Mouse (Mus musculus) limb, embryonic 10.5 days (tissue): Measurements from ENCODE around the gene Slc35f2. TPM values are rescaled to one million over a fixed set of nuclear protein-coding genes. Genes with fewer than 3 reads are reported as not detected.

Experiments
- DNase-seq: peaks from one replicate; pipeline ENCODE4 v3.0.0-alpha.2; 2017; ENCODE audit warnings: low spot score
- H3K27ac ChIP-seq: fragments of 300-500 bp; sonication (generic); 2 replicates; pipeline ENCODE4 v1.5.1; 2016; ENCODE audit warnings: mild to moderate bottlenecking
- H3K27me3 ChIP-seq: fragments of 300-500 bp; sonication (generic); 2 replicates; pipeline ENCODE4 v1.6.1; 2016; ENCODE audit warnings: low read depth, mild to moderate bottlenecking; ENCODE audit not compliant: poor library complexity, severe bottlenecking
- H3K36me3 ChIP-seq: fragments of 300-500 bp; sonication (generic); 2 replicates; pipeline ENCODE4 v1.6.1; 2016; ENCODE audit warnings: mild to moderate bottlenecking, moderate library complexity
- H3K4me1 ChIP-seq: fragments of 300-500 bp; sonication (generic); 2 replicates; pipeline ENCODE4 v1.6.1; 2016
- H3K4me3 ChIP-seq: fragments of 300-500 bp; sonication (generic); 2 replicates; pipeline ENCODE4 v1.5.1; 2016; ENCODE audit warnings: mild to moderate bottlenecking, moderate library complexity
- H3K9me3 ChIP-seq: fragments of 300-500 bp; sonication (generic); replicated peaks from 2 replicates; pipeline ENCODE4 v1.6.1; 2016; ENCODE audit warnings: mild to moderate bottlenecking
- WGBS: fragments of 180-500 bp; shearing (Covaris S2); methylation state at CpG from one replicate; pipeline ENCODE4 v1.1.7; 2016; 5-methylcytosine and 5-hydroxymethylcytosine counted together
- polyA plus RNA-seq: library from polyadenylated mRNA; unstranded; fragments of >200 nt; fragmentation: Nextera tagmentation; extraction: Ambion mirVana; gene quantifications from 2 replicates; pipeline ENCODE4 v1.2.1, GENCODE M21; 2016

Gene Slc35f2
- polyA plus RNA-seq, 1 experiment from 2014 or later: 6.9 TPM

DNA sequence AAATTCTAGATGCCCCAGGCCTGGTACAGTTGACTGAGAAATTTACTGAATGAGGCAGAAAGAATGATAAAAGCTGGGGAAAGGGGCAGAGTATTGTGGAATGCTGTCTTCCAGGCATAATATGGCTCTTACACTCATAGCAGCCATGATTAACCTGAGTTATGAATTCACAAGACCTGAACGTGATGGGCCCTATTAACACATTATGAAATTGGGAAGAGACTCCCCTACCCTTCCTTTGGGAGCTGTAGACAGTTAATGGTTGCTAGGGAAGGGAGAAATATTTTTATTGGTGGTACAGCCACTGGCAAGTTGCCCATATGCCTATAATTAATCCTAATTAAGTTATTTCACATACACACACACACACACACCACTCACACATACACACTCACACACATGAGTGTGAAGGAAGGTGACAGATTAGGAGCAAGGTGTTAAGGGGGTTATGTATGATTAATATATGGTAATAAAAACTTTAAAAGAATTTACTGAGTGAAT lies 22.5 kb downstream of the Slc35f2 start:
- 87% methylated on average over 1 of the region's 1 CpGs for WGBS
- no peaks in the 10 kb centered on the region for H3K9me3 ChIP-seq

DNA sequence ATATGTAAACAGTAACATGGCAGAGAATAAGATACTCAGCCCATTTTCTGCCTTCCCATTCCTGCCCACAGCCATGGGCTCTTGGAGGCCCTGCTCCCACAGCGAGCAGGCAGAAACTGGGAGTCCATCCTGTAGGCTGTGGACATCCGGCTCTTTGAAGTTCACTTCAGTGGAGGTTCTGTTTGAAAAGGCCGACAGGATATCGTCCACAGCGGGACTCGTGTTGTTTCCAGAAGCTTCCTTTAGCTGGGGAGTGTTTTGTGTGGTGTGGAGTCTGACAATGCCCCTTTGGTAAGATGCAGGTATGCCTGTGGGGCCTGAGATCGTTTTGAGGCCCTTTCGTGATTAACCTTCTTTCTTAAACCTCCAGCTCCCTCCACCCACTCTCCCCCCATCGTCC lies 23.2 kb downstream of the Slc35f2 start:
- no peak for DNase-seq
- no peaks in the 10 kb centered on the region for H3K27me3 ChIP-seq
- H3K4me1 ChIP-seq: peaks cover 25% of the 10 kb centered on the region
- 55% methylated on average over 9 of the region's 9 CpGs for WGBS
- 0 out of 2 replicates have a peak overlapping the region, but pooled peaks have one; percentile 6 for H3K4me3 ChIP-seq
- no peaks in the 10 kb centered on the region for H3K9me3 ChIP-seq
- H3K27ac ChIP-seq: peak overlapping the region; percentile 74
- no peaks in the 10 kb centered on the region for H3K36me3 ChIP-seq

More for the DNA sequence above, 22.5 kb downstream of the Slc35f2 start:
- DNase-seq: no peak
- Histone ChIP-seq H3K4me1 (peaks cover 31% of the 10 kb centered on the region), H3K27ac (no peak overlapping the region; the same call in 1 of the 2 replicates), H3K27me3 (no peaks in the 10 kb centered on the region), H3K36me3 (no peaks in the 10 kb centered on the region), H3K4me3 (no peak overlapping the region)

DNA sequence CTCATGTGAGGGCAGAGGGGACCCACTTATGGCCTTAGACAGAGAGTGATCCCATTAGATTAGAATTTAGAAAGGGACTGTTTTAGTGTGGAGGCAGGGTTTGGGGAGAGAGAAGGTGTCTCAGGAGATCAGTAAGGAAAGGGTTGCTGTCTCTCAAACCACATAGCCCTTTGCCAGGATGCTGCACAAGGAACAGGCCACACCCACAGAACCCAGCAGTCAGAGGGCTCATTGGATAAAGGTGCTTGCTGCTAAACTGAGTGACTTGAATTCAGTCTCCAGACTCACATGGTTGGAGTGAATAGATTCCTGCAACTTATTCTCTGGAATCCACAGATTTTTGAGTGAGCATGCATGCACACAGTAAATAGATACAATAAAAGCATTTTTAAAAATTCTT lies 24.0 kb downstream of the Slc35f2 start:
- peak overlapping the region; percentile 74; the same call in 1 of the 2 replicates for H3K27ac ChIP-seq

DNA sequence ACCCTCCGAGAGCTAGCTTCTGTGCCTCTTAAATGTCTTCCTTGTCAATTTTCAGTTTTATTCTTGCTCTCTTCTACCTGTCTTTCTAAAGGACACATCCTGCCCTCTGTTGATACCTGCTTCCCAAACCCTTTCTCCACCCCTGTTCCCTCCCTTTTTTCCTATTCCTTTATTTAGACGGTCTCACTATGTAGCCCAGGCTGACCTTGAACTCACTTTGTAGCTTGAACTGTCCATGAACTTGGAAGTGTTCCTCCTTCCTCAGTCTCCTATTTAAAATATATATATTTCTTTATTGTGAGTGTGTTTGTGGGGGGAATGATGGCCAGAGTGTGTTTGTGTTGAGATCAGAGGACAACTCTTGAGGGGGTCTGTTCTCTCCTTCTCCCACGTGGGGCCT lies 25.0 kb downstream of the Slc35f2 start:
- WGBS: 84% methylated on average over 3 of the region's 3 CpGs
- Histone ChIP-seq H3K36me3 (no peaks in the 10 kb centered on the region), H3K4me1 (peaks cover 21% of the 10 kb centered on the region), H3K4me3 (no peak overlapping the region), H3K27ac (no peak overlapping the region), H3K27me3 (no peaks in the 10 kb centered on the region), H3K9me3 (no peaks in the 10 kb centered on the region)
- no peak for DNase-seq

More for the DNA sequence above, 24.0 kb downstream of the Slc35f2 start:
- Histone ChIP-seq H3K36me3 (no peaks in the 10 kb centered on the region), H3K4me1 (peaks cover 21% of the 10 kb centered on the region), H3K27me3 (no peaks in the 10 kb centered on the region), H3K4me3 (no peak overlapping the region), H3K9me3 (no peaks in the 10 kb centered on the region)
- DNase-seq: no peak

DNA sequence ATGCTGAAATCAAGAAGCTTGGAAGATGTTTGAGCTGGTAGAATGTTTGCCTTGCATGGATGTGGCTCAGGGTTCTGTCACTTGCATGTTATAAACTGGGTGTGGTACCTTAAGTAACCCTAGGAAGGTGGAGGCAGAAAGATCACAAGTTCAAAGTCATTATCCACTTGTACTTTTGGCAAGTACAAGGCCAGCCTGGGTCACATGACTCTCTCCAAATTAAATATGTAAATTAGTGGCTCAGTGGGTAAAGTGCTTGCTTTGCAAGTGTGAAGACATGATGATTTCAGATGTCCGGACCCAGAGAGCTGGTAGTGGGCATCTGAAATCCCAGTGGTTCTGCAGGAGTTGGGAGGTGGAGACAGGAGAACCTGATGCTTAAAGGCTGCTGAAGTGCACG lies 25.8 kb downstream of the Slc35f2 start:
- H3K36me3 ChIP-seq: no peaks in the 10 kb centered on the region
- no peak overlapping the region for H3K4me3 ChIP-seq
- H3K4me1 ChIP-seq: peaks cover 21% of the 10 kb centered on the region
- H3K9me3 ChIP-seq: no peaks in the 10 kb centered on the region
- H3K27ac ChIP-seq: no peak overlapping the region
- WGBS: 79% methylated on average over 2 of the region's 2 CpGs
- no peak for DNase-seq
- no peaks in the 10 kb centered on the region for H3K27me3 ChIP-seq

DNA sequence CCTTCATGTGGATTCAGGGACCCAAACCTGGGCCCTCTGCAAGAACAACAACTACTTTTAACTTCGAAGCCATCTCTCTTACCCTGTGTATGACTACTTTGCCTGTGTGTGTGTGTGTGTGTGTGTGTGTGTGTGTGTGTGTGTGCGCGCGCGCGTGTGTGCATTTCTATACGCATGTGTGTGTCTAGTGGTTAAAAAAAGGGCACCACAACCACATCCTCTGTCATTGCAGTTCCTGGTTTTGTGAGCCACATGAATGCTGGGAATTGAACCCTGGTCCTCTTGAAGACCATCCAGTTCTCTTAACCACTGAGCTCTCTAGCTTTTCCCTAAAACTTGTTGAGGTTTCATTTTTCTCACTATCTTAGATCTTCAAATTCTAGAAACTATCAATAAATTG lies 31.6 kb downstream of the Slc35f2 start:
- 100% methylated on average over 7 of the region's 7 CpGs for WGBS
- peaks cover 4% of the 10 kb centered on the region for H3K4me1 ChIP-seq
- no peaks in the 10 kb centered on the region for H3K27me3 ChIP-seq
- no peaks in the 10 kb centered on the region for H3K36me3 ChIP-seq
- no peak overlapping the region for H3K27ac ChIP-seq
- H3K4me3 ChIP-seq: no peak overlapping the region
- DNase-seq: no peak
- H3K9me3 ChIP-seq: no peaks in the 10 kb centered on the region

DNA sequence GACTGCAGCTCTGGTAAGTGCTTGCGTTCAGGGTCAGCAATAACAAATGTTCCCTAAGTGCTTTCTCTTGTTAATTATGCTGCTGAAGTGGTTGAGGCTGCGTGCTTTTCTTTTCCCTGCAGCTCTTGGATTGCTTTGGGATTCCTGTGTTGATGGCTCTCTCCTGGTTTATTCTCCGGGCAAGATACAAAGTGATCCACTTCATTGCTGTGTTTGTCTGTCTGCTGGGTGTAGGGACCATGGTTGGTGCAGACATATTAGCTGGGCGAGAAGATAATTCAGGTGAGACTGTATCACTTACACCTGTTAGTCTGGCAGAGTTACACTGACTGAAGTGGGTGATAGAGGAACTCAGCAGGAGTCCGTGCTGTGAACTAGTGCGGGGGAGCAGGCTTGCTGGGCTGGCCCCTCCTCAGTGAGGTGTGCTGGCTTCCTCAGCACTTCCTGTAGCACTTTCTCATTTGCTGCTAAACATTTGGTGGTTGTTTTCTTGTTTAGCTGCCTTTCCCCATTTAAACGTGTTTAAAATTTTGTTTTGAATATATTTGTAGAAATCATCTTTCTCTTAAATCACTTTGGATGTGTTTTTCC lies 35.3 kb downstream of the Slc35f2 start:
- H3K36me3 ChIP-seq: no peaks in the 10 kb centered on the region
- H3K9me3 ChIP-seq: no peaks in the 10 kb centered on the region
- no peak overlapping the region for H3K27ac ChIP-seq
- no peak for DNase-seq
- WGBS: 12% methylated on average over 7 of the region's 7 CpGs
- no peak overlapping the region for H3K4me3 ChIP-seq
- no peaks in the 10 kb centered on the region for H3K27me3 ChIP-seq
- peaks cover 4% of the 10 kb centered on the region for H3K4me1 ChIP-seq

DNA sequence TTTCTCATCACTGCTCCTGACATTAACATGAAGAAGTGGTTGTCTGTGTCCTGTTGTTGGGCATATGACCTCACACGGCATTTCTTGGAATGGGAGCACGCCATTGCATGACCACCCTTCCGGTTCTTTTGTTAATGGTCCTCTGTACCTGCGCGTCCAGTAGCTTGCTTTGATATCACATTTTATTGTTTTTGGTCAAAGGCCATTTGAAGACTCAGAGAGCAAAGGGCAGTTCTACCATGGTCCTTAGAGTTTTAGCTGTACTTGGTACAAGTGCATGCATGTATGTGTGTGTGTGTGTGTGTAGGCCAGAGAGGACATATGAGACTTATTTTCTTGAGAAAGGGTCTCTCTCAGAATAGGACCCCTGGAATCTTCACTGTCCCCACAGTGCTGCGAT lies 42.1 kb downstream of the Slc35f2 start:
- Histone ChIP-seq H3K4me1 (no peaks in the 10 kb centered on the region), H3K36me3 (no peaks in the 10 kb centered on the region), H3K4me3 (no peak overlapping the region), H3K27me3 (no peaks in the 10 kb centered on the region), H3K9me3 (no peaks in the 10 kb centered on the region), H3K27ac (no peak overlapping the region)
- DNase-seq: no peak
- 97% methylated on average over 6 of the region's 6 CpGs for WGBS

DNA sequence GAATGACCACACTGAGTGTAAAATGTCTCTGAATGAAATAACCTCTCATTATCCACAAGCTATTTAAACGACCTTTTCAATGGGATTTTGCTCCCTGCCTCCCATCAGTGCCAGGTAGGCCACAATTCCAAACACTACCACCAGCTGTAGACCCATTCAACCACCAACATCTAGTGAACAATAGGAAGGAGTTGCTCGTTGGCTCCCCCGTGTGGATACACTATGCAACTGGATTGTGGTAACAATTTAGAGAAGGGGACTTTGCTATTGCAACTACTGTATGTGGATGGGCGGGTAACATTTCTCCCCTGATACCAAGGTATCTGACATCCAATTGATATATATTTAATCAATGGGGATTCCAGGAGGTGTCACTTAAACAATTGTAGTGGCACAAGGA lies 47.4 kb downstream of the Slc35f2 start:
- Histone ChIP-seq H3K27me3 (no peaks in the 10 kb centered on the region), H3K27ac (no peak overlapping the region), H3K4me3 (no peak overlapping the region), H3K9me3 (no peaks in the 10 kb centered on the region), H3K36me3 (no peaks in the 10 kb centered on the region), H3K4me1 (no peaks in the 10 kb centered on the region)
- DNase-seq: peak; percentile 53
- 28% methylated on average over 4 of the region's 4 CpGs for WGBS

DNA sequence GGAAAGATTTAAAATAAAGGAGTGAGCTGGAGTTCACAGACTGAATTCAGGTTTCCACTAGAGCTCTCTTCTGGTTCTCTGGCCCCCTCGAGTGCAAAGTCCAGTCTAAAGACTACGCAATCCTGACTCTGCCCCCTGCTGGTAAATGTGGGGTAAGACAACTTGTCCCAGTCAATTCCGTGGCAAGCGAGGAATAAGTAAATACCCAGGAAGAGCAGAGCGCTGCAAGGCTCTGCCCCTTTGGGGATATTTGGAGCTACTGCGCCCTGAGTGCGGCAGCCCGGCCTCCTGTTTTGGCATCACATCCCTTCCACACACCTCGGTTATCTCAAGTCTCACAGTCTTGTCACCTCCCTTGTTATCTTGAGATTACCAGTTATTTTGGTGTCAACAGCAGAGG lies 54.0 kb downstream of the Slc35f2 start:
- peak; percentile 60 for DNase-seq
- H3K36me3 ChIP-seq: no peaks in the 10 kb centered on the region
- WGBS: 8% methylated on average over 9 of the region's 9 CpGs
- H3K9me3 ChIP-seq: no peaks in the 10 kb centered on the region
- peaks cover 5% of the 10 kb centered on the region for H3K4me1 ChIP-seq
- H3K4me3 ChIP-seq: no peak overlapping the region
- no peaks in the 10 kb centered on the region for H3K27me3 ChIP-seq
- no peak overlapping the region for H3K27ac ChIP-seq

DNA sequence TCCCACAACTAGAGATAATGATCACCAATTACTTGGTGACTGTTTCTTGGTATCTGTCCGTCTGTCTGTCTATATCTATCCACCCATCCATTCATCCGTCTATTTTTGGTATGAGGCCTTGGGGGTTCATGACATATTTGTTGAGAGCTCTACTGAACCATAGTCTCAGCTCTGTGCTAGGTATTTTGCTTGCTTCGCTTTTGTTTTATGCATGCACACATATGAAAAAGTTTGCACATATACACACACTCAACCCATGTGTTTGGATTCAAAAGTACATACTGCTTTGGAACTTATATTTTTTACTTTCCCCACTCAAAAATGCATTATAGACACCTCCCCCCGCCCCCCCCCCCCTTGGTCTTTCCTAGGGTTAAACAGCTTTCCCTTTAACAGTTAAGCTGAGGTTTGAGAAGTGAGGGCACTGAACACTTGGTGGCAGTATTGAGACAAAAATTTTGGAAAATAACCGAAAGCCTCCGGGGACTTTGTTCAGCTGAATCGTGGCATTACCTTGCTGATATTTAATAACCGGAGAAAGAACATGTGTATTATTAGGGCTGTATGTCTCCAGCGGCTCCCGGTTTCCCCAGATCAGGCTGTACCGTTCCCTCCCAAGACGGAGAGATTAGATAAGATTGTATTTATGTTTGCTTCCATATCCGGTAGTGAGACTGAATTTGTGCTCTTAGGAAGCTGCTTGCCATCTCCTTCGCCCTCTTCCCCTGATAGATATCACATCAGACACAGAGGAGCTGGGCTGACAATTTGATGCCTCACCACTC lies 57.9 kb downstream of the Slc35f2 start:
- 29% methylated on average over 14 of the region's 14 CpGs for WGBS
- no peaks in the 10 kb centered on the region for H3K36me3 ChIP-seq
- H3K4me1 ChIP-seq: peaks cover 5% of the 10 kb centered on the region
- no peaks in the 10 kb centered on the region for H3K27me3 ChIP-seq
- H3K27ac ChIP-seq: peak overlapping the region; percentile 72
- peak overlapping the region; percentile 48 for H3K4me3 ChIP-seq
- no peaks in the 10 kb centered on the region for H3K9me3 ChIP-seq
- DNase-seq: peak; percentile 44

DNA sequence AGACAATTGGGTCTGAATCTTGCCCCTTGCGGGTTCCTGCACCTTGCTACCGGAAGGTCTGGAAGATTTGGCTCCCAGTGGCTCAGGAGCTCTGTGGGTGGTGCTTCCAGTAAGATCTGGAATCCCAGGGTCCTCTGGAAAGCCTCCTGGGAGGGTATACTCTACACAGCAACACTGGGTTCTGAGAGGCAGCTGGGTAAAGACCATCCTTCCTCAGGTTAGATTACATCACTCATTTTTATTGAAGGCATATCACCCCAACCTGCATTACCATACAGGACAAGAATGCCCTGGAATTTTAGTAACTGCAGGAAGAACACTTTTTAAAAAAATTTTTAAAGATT lies 58.5 kb downstream of the Slc35f2 start:
- H3K36me3 ChIP-seq: no peaks in the 10 kb centered on the region
- peaks cover 5% of the 10 kb centered on the region for H3K4me1 ChIP-seq
- no peaks in the 10 kb centered on the region for H3K27me3 ChIP-seq
- H3K9me3 ChIP-seq: no peaks in the 10 kb centered on the region
- peak overlapping the region; percentile 72 for H3K27ac ChIP-seq
- peak overlapping the region; percentile 48 for H3K4me3 ChIP-seq
- no peak for DNase-seq
- 66% methylated on average over 2 of the region's 2 CpGs for WGBS

DNA sequence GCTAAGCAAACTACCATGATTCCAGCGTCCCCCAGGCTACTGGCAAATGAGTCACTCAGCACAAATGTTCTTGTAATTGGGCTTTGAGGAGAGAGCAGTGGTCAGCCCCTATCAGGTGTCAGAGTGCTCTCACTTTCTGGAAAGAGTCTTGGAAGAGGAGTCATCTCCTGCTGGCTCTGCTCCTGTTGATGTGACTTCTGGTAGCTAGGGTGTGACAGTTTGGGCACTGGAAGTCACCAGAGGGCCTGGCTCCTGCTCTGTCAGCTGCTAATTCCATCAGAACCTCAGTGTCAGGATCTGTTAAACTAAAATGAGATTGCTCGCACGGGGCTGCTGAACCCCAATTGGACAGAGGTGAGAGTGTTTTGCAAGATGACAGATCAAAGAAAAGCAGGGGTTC lies 63.7 kb downstream of the Slc35f2 start:
- no peaks in the 10 kb centered on the region for H3K27me3 ChIP-seq
- H3K27ac ChIP-seq: no peak overlapping the region
- no peak overlapping the region for H3K4me3 ChIP-seq
- H3K9me3 ChIP-seq: no peaks in the 10 kb centered on the region
- WGBS: 56% methylated on average over 3 of the region's 3 CpGs
- H3K36me3 ChIP-seq: no peaks in the 10 kb centered on the region
- DNase-seq: no peak
- H3K4me1 ChIP-seq: no peaks in the 10 kb centered on the region
